Mouse (Mus musculus) kidney, adult 10 weeks (tissue): Measurements from ENCODE around the gene Psen2. TPM values are rescaled to one million over a fixed set of nuclear protein-coding genes. Genes with fewer than 3 reads are reported as not detected.

Experiments
- polyA plus RNA-seq: library from polyadenylated mRNA; stranded (reverse); fragments of 350-450 nt; fragmentation: Illumina TruSeq; extraction: RNeasy Lipid Tissue Mini Kit (QIAGEN cat#74804); gene quantifications from one replicate; pipeline ENCODE4 v1.2.3, GENCODE M21; 2014; ENCODE audit warnings: low read depth, low replicate concordance

Psen2 gene
- 2.4 TPM for polyA plus RNA-seq

DNA sequence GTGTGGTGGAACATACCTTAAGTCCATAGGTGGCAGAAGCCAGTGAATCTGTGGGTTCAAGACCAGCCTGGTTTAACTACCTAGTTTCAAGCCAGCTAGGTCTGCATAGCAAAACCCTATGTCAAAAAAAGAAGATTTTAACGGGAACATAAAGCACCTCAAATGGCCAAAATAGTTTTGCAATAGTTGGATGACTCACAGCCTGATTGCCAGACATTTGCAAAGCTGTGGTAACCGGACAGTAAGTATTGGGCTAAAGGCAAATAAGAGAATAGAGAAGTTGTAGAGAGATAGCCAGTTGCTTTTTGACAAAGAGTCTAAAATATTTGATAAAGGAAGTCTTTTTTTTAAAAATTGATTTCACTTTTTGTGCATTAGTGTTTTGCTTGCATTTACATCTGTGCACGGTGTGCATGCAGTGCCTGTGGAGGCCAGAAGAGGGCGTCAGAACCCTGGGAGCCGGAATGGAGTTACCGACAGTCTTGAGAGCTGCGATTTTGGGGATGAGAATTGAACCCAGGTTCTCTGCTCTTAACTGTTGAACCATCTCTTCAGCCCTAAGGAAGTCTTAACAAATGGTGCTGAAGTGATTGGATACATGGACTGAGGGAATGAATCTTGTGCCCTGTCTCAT, at the start of gene Psen2:
Gene Psen2 (minus strand): TSS at position 75 of the 634 bp plus-strand sequence.

DNA sequence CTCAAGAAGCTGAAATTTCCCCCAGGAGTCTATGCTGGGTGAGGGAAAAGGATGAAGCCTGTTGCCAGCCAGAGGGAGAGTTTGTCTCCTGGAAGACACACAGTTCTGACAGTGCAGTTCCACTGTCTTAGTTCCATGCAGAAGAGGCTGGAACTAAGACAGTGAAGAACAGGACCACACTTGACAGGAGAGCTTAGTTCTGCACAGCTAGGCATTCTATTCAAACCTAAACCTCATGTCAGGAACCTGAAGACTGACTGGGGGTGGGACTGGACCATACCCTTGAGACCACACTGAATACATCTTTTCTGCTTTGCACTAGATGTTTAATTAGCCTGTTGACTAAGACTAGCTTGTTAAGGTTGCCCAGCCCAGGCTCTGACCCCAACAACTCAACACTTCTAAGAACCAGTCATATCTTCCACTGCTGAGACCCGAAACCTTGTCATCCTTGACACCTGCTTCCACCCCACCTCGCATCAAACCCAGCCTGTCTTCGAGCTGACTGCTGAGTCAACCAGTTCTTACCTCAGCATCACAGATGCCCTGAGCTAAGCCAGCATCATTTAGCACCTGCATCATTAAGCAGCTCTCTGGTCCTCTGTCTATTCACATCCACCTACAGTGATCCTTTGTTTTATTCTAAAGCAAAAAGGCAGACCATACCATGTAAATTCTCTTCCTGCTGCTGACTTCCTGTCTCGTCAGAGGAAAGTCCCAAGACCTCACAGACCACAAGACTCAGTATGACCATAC, 64.1 kb downstream of the Psen2 start, which contains the start of gene Coq8a:
Gene Coq8a (minus strand): TSS at position 644 of the 756 bp plus-strand sequence.

Other genes starting within 250 kb of the Psen2 start
- 11.9 TPM for gene Coq8a, start 63.8 kb downstream of the Psen2 start, polyA plus RNA-seq
- gene Itpkb, start 67.0 kb upstream of the Psen2 start, polyA plus RNA-seq: 5.5 TPM
- 0.08 TPM for gene Stum, start 220.1 kb upstream of the Psen2 start, polyA plus RNA-seq